Mouse (Mus musculus) T-helper 2 cell (primary cell): ENCODE data around the gene Gm9817.

Experiments used
- in situ Hi-C: fragments of 300-600 bp; cut with MboI, MseI; formaldehyde crosslinking; loops from one replicate; pipeline ENCODE4 v1.15.1; 2025; ENCODE audit warnings: high pct_unique_total_duplicates

The Gm9817 gene

DNA sequence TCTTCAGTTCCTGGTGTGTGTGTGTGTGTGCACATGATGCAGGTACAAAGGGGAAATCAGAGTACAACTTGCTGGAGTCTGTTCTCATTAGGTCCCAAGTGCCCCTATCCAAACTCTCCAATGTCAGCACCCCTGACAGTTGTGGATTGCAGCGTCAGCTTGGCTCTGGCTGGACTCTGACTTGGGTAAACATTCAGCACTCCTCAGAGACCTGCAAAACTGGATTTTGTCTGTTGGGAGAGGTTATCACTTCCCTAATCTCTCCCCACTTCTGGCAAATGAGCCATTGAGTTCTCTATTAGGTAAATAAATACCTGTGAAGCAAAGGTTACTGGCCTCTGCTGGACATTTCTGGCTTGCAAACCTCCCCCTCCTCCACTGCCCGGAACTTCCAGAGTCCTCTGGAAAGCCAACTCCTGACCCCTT lies 10.3 kb downstream of the Gm9817 start:
- in situ Hi-C loops = no loop called here

DNA sequence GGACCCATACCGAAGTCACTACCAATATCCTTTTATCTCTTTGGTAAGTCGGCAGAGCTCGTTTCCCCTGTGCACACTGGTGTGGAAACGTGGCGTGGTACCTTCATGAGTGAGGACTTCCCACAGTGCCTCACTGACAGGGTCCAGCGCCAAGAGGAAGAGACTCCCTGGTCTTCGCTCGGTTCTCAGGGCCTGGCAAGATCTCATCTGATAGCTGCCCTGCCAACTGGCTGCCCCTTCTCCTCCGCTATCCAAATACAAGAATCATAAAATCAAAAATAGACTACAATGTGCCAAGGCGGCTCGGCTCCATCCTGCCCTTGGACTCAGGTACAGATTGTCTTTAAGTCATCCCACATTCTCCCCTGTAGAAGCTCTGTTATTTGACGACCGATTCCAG lies 11.4 kb downstream of the Gm9817 start:
- in situ Hi-C loops = no loop called here

DNA sequence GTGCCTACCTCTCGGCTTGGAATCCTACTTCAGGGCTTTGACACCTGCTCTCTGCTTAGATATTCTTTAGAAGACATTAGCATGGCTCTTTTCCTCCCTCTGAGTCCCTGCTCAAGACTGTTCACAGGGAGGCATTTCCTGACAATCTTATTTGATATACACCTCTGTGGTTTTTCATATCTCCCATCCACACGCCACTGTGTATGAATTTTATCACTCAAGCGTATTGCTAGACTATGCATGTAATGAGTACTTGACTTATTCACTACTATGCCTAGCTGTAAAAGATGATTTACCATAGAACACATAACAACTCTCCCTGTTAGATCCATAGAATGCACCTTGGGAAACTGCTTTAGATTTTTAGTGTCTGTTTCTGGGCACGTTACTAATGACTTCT lies 14.3 kb downstream of the Gm9817 start:
- in situ Hi-C loops = no loop called here

DNA sequence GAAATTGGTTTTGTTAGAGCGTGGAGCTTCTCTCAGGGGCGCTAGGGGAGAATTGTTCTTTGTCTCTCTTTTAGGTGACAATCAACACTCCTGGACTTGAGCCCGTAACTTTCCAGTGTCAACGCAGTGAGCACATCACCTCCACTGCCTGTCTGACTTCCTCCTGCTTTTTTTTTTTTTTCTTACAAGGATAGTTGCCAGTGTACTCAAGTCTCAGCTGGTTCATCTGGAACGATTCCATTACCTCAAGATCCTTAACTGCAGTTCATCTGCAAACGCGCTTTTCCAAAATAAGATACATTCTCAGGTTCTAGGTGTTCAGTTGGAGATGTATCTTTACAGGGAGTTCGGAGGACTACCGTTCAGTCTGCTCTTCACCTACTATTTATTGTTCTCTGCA lies 16.5 kb downstream of the Gm9817 start:
- in situ Hi-C loops = no loop called here

DNA sequence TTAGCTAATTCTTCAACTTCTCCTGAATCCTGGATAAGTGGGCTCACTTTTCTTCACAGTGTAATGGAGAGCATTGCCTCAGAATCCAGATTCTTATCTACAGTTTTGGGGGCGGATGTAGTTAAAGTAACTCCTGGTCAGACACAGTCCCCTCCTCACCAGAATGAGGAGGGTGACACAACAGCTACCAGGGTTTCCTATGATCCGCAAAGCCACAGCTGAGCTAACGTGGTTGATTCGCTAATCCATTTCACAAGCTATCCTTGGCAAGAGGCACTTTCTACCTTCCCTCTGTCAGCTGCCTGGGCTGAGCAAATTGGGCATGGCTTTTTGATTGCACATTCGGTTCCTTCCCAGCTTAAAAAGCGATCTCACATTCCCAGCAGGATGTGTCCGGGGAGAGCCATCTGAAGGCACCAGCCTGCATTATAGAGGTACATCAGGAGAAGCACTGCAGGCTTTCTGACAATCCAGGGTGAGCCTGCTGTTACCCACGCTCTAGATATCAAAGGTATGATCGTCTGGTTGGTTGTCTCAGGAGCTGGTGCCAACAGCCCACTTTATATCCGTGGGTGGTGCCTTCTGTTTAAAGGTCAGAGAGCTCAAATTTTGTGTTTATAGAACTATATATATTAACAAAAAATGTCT lies 21.2 kb downstream of the Gm9817 start:
- in situ Hi-C loops = no loop called here

DNA sequence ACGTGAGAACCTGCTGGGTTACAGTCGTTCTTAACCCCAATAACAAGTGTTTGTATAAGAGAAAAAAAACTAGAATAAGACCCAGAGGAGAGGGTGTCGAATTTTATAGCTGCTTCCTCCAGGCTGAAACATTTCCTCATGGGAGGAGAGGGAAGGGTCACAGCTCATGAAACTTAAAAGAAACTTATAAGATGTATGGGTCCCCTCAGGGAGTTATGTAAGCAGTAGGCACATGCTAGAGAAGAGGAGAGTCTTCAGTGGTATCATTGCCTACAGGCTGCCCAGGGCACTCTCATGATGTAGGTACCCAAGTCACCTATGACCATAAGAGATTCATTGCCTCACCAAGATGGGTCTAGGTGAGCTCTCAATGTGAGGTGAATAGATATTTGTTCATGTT lies 28.0 kb downstream of the Gm9817 start:
- in situ Hi-C loops = no loop called here

DNA sequence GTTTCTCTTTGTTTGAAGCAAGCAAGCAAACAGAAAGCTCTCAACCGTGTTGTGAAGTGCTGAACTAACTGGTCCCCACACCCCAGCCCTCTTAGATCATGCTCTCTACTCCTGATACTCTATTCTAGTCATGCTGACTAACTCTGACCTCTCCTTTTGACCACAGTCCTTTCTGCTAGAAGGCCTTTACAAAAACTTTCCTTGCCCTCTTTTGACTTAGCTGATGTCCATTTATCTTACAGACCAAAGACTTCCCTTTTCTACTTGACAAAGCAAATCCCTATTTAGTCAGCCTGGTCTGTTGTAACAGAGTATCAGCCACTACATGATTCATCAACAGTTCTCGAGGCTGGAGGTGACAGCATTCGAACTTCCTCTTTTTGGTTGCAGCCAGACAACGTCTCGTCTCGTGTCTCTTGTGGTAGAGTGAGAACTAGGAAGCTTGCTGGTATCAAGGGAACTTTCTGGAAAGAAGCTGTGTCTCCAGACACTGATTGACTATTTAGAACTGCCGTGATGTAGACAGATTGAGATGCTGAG lies 30.4 kb downstream of the Gm9817 start:
- in situ Hi-C loops = no loop called here

DNA sequence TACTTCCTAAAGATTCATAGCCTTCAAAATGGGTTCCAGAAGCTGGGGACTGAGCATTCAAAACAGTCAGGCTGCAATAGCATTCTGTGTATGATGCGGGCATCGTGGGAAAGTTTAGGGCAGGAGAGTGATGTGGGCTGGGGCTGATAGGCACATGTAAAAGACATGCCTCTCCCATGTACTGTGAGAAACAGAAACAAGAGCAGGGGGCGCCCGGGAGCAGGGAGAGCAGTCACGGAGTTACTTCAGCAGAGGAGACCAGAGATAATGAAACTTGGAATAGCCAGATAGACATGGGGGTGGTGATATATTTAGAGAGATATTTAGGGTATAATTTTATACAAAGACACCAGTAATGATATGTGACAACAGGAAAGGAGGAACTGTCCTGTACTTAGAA lies 39.9 kb downstream of the Gm9817 start:
- in situ Hi-C loops = no loop called here

DNA sequence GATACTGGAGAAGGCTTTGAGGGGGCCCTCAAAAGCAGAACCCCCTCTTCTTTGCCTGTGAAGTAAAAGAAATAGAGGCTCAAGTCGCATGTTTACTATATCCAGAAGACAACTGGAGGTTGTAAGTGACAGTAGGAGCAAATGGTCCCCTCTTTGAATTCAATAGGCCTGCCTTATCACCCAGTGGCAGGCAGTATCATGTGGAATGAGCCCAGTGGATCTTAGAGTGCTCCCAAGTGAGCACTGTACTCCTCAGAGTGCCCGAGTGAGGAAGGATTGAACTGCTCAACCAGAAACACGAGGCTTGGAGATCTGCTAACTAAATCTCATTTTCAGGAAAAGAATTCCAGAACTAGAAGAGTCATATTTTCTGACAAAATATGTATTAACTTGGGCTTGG lies 40.3 kb downstream of the Gm9817 start:
- in situ Hi-C loops = no loop called here
